Mouse (Mus musculus) liver, adult 2 months (tissue): ENCODE results near the gene Emc8.

Experiments
- CTCF ChIP-seq: fragments of 200-500 bp; IDR thresholded peaks from 2 replicates; pipeline ENCODE4 v1.5.1; 2011; ENCODE audit warnings: low read depth, low read length, control low read depth
- POLR2A ChIP-seq: fragments of 200-500 bp; IDR thresholded peaks from 2 replicates; pipeline ENCODE4 v1.6.1; 2011; ENCODE audit warnings: low read length, control low read depth; ENCODE audit not compliant: insufficient read depth; ENCODE audit errors: extremely low read depth

- TF ChIP-seq CTCF: no peak
- TF ChIP-seq POLR2A: no peak
Observed at GRCm38 (mm10) chr8:120699565-120699964, 31.2 kb upstream of the Emc8 start.
